Mouse (Mus musculus): Measurements from ENCODE around the gene Trmt44. TPM values are rescaled to one million over a fixed set of nuclear protein-coding genes. Genes with fewer than 3 reads are reported as not detected.

Gene Trmt44
- polyA plus RNA-seq, 1 experiment from 2014 or later = 4.9 TPM

DNA sequence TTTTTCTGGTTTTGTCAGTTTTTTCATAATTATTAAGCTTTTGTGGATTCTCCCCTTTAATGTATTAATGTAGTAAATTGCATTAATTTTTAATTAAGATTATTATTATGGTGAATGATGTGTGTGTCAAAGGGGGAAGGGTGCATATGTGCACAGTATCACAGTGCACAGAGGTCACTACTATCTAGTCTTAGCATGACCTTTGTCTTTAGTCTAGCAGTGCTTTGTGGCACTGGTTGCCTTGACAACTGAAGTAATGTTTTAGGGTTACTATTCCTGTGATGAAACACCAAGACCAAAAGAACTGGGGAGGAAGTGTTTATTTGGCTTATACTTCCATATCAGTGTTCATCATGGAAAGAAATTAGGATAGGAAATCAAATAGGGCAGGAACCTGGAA, 28.7 kb downstream of the Trmt44 start:
- Histone ChIP-seq H3K4me1 (ENCODE audit: control insufficient read depth, insufficient read depth, low read length) (no peaks in the 10 kb centered on the region), H3K4me2 (no peak overlapping the region), H3K27me3 (ENCODE audit: control insufficient read depth, insufficient read depth, low read length) (no peaks in the 10 kb centered on the region), H3K9me3 (replicated peaks; ENCODE audit: control insufficient read depth, low read length) (no peaks in the 10 kb centered on the region), H3K9ac (ENCODE audit: low read depth, low read length) (no peak overlapping the region), H3K4me3 (ENCODE audit: low read depth, low read length) (no peak overlapping the region), H3K27ac (ENCODE audit: low read depth, low read length) (no peak overlapping the region), H3K36me3 (ENCODE audit: control insufficient read depth, insufficient read depth, low read length) (no peaks in the 10 kb centered on the region)
- no peak for ATAC-seq (replicated peaks; ENCODE audit: insufficient number of reproducible peaks, low FRiP score, low TSS enrichment)

GRCm38 (mm10) chr5:35541059-35541790, 33.6 kb downstream of the Trmt44 start:
- Histone ChIP-seq H3K4me3 (ENCODE audit: low read depth, low read length) (no peak overlapping the region), H3K27me3 (ENCODE audit: control insufficient read depth, insufficient read depth, low read length) (no peaks in the 10 kb centered on the region), H3K9ac (ENCODE audit: low read depth, low read length) (no peak overlapping the region), H3K36me3 (ENCODE audit: control insufficient read depth, insufficient read depth, low read length) (no peaks in the 10 kb centered on the region), H3K27ac (ENCODE audit: low read depth, low read length) (no peak overlapping the region), H3K9me3 (replicated peaks; ENCODE audit: control insufficient read depth, low read length) (no peaks in the 10 kb centered on the region), H3K4me2 (no peak overlapping the region), H3K4me1 (ENCODE audit: control insufficient read depth, insufficient read depth, low read length) (no peaks in the 10 kb centered on the region)
- ATAC-seq (replicated peaks; ENCODE audit: insufficient number of reproducible peaks, low FRiP score, low TSS enrichment) = no peak
- WGBS (ENCODE audit: insufficient replicate concordance) = 62% methylated on average over 4 of the region's 4 CpGs

DNA sequence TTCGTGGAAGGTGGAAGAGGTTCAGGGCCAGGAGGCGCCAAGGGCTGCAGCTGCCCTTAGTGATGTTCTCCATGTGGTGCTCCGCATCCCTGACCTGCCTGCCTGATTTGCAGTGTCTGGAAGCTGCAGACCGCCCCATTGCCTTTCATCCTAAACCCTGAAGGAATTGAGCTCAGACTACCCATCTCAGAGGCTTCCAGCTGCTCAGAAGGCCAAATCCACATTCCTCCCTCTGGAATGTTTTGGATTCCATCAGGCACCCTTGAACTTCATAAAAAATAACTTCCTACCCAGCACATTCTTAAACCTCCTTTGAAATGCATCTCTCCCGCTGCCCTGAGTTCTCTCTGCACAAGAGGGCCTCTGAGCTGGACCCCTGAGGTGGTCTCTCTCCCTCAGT, 34.3 kb downstream of the Trmt44 start:
- Histone ChIP-seq H3K9me3 (replicated peaks; ENCODE audit: control insufficient read depth, low read length) (no peaks in the 10 kb centered on the region), H3K4me2 (no peak overlapping the region), H3K4me1 (ENCODE audit: control insufficient read depth, insufficient read depth, low read length) (no peaks in the 10 kb centered on the region), H3K9ac (ENCODE audit: low read depth, low read length) (no peak overlapping the region), H3K27ac (ENCODE audit: low read depth, low read length) (no peak overlapping the region), H3K36me3 (ENCODE audit: control insufficient read depth, insufficient read depth, low read length) (no peaks in the 10 kb centered on the region), H3K27me3 (ENCODE audit: control insufficient read depth, insufficient read depth, low read length) (peaks cover 5% of the 10 kb centered on the region; the same call in 1 of the 2 replicates), H3K4me3 (ENCODE audit: low read depth, low read length) (no peak overlapping the region)
- 51% methylated on average over 5 of the region's 5 CpGs for WGBS (ENCODE audit: insufficient replicate concordance)
- ATAC-seq (replicated peaks; ENCODE audit: insufficient number of reproducible peaks, low FRiP score, low TSS enrichment) = no peak

DNA sequence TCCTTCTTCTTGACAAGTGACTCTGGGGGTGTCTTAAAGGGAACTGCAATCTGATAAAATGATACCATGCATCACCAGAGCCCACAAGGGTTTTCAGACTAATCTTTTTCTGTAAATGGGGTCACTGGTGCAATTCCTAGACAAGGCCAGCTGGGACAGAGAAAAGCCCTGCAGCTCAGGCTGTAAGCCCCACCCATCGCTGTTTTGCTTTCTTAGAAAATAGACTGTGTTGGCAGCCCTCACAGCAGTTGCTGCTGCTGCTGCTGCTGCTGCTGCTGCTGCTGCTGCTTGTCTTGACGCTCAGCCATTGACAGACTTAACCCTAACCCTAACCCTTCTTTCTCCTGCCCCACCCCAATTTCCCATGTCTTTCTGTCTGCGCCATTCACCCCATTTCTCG, 35.3 kb downstream of the Trmt44 start:
- Histone ChIP-seq H3K4me2 (no peak overlapping the region), H3K4me3 (ENCODE audit: low read depth, low read length) (no peak overlapping the region), H3K9ac (ENCODE audit: low read depth, low read length) (no peak overlapping the region), H3K27ac (ENCODE audit: low read depth, low read length) (no peak overlapping the region), H3K9me3 (replicated peaks; ENCODE audit: control insufficient read depth, low read length) (no peaks in the 10 kb centered on the region), H3K4me1 (ENCODE audit: control insufficient read depth, insufficient read depth, low read length) (no peaks in the 10 kb centered on the region), H3K36me3 (ENCODE audit: control insufficient read depth, insufficient read depth, low read length) (no peaks in the 10 kb centered on the region), H3K27me3 (ENCODE audit: control insufficient read depth, insufficient read depth, low read length) (peaks cover 6% of the 10 kb centered on the region; the same call in 1 of the 2 replicates)
- WGBS (ENCODE audit: insufficient replicate concordance) = 60% methylated on average over 4 of the region's 4 CpGs
- ATAC-seq (replicated peaks; ENCODE audit: insufficient number of reproducible peaks, low FRiP score, low TSS enrichment) = no peak

- WGBS (ENCODE audit: insufficient replicate concordance) = 74% methylated on average over 3 of the region's 3 CpGs
- no peak overlapping the region for H3K4me3 ChIP-seq (ENCODE audit: low read depth, low read length)
- H3K9me3 ChIP-seq (replicated peaks; ENCODE audit: control insufficient read depth, low read length) = no peaks in the 10 kb centered on the region
- no peak overlapping the region for H3K27ac ChIP-seq (ENCODE audit: low read depth, low read length)
- H3K4me1 ChIP-seq (ENCODE audit: control insufficient read depth, insufficient read depth, low read length) = no peaks in the 10 kb centered on the region
- H3K36me3 ChIP-seq (ENCODE audit: control insufficient read depth, insufficient read depth, low read length) = no peaks in the 10 kb centered on the region
- peaks cover 6% of the 10 kb centered on the region; the same call in 1 of the 2 replicates for H3K27me3 ChIP-seq (ENCODE audit: control insufficient read depth, insufficient read depth, low read length)
- ATAC-seq (replicated peaks; ENCODE audit: insufficient number of reproducible peaks, low FRiP score, low TSS enrichment) = no peak
- no peak overlapping the region for H3K9ac ChIP-seq (ENCODE audit: low read depth, low read length)
- H3K4me2 ChIP-seq = no peak overlapping the region
These were observed 36.8 kb downstream of the Trmt44 start for GRCm38 (mm10) chr5:35538022-35538421.

- Histone ChIP-seq H3K36me3 (ENCODE audit: control insufficient read depth, insufficient read depth, low read length) (no peaks in the 10 kb centered on the region), H3K4me2 (no peak overlapping the region), H3K4me3 (ENCODE audit: low read depth, low read length) (no peak overlapping the region), H3K27ac (ENCODE audit: low read depth, low read length) (no peak overlapping the region), H3K9ac (ENCODE audit: low read depth, low read length) (no peak overlapping the region), H3K4me1 (ENCODE audit: control insufficient read depth, insufficient read depth, low read length) (no peaks in the 10 kb centered on the region), H3K9me3 (replicated peaks; ENCODE audit: control insufficient read depth, low read length) (no peaks in the 10 kb centered on the region), H3K27me3 (ENCODE audit: control insufficient read depth, insufficient read depth, low read length) (peaks cover 6% of the 10 kb centered on the region; the same call in 1 of the 2 replicates)
- ATAC-seq (replicated peaks; ENCODE audit: insufficient number of reproducible peaks, low FRiP score, low TSS enrichment) = no peak
- WGBS (ENCODE audit: insufficient replicate concordance) = 61% methylated on average over 1 of the region's 1 CpGs
These were observed 37.4 kb downstream of the Trmt44 start for GRCm38 (mm10) chr5:35537474-35537873.

GRCm38 (mm10) chr5:35536271-35536670, 38.6 kb downstream of the Trmt44 start:
- H3K36me3 ChIP-seq (ENCODE audit: control insufficient read depth, insufficient read depth, low read length) = no peaks in the 10 kb centered on the region
- no peak overlapping the region for H3K9ac ChIP-seq (ENCODE audit: low read depth, low read length)
- peaks cover 6% of the 10 kb centered on the region; the same call in 1 of the 2 replicates for H3K27me3 ChIP-seq (ENCODE audit: control insufficient read depth, insufficient read depth, low read length)
- no peak overlapping the region for H3K4me2 ChIP-seq
- no peak overlapping the region for H3K4me3 ChIP-seq (ENCODE audit: low read depth, low read length)
- no peaks in the 10 kb centered on the region for H3K9me3 ChIP-seq (replicated peaks; ENCODE audit: control insufficient read depth, low read length)
- no peak overlapping the region for H3K27ac ChIP-seq (ENCODE audit: low read depth, low read length)
- ATAC-seq (replicated peaks; ENCODE audit: insufficient number of reproducible peaks, low FRiP score, low TSS enrichment) = no peak
- 62% methylated on average over 3 of the region's 3 CpGs for WGBS (ENCODE audit: insufficient replicate concordance)
- H3K4me1 ChIP-seq (ENCODE audit: control insufficient read depth, insufficient read depth, low read length) = no peaks in the 10 kb centered on the region

- Histone ChIP-seq H3K9me3 (replicated peaks; ENCODE audit: control insufficient read depth, low read length) (no peaks in the 10 kb centered on the region), H3K36me3 (ENCODE audit: control insufficient read depth, insufficient read depth, low read length) (no peaks in the 10 kb centered on the region), H3K4me1 (ENCODE audit: control insufficient read depth, insufficient read depth, low read length) (no peaks in the 10 kb centered on the region), H3K4me3 (ENCODE audit: low read depth, low read length) (no peak overlapping the region), H3K9ac (ENCODE audit: low read depth, low read length) (no peak overlapping the region), H3K27me3 (ENCODE audit: control insufficient read depth, insufficient read depth, low read length) (peaks cover 9% of the 10 kb centered on the region; the same call in 1 of the 2 replicates), H3K4me2 (no peak overlapping the region), H3K27ac (ENCODE audit: low read depth, low read length) (no peak overlapping the region)
- 17% methylated on average over 10 of the region's 10 CpGs for WGBS (ENCODE audit: insufficient replicate concordance)
- ATAC-seq (replicated peaks; ENCODE audit: insufficient number of reproducible peaks, low FRiP score, low TSS enrichment) = no peak
These were observed 43.3 kb downstream of the Trmt44 start for GRCm38 (mm10) chr5:35531586-35531985.

GRCm38 (mm10) chr5:35530442-35530841, 44.4 kb downstream of the Trmt44 start:
- no peak for ATAC-seq (replicated peaks; ENCODE audit: insufficient number of reproducible peaks, low FRiP score, low TSS enrichment)
- H3K27me3 ChIP-seq (ENCODE audit: control insufficient read depth, insufficient read depth, low read length) = peaks cover 14% of the 10 kb centered on the region

More at GRCm38 (mm10) chr5:35530442-35530841, 44.4 kb downstream of the Trmt44 start:
- Histone ChIP-seq H3K4me2 (no peak overlapping the region), H3K4me1 (ENCODE audit: control insufficient read depth, insufficient read depth, low read length) (peaks cover 6% of the 10 kb centered on the region), H3K27ac (ENCODE audit: low read depth, low read length) (no peak overlapping the region), H3K4me3 (ENCODE audit: low read depth, low read length) (no peak overlapping the region), H3K9ac (ENCODE audit: low read depth, low read length) (no peak overlapping the region), H3K36me3 (ENCODE audit: control insufficient read depth, insufficient read depth, low read length) (no peaks in the 10 kb centered on the region), H3K9me3 (replicated peaks; ENCODE audit: control insufficient read depth, low read length) (no peaks in the 10 kb centered on the region)
- WGBS (ENCODE audit: insufficient replicate concordance) = 9% methylated on average over 4 of the region's 4 CpGs
